Mouse (Mus musculus) hindbrain, postnatal 0 days (tissue): ENCODE measurements around the gene Endog. TPM values are rescaled to one million over a fixed set of nuclear protein-coding genes. Genes with fewer than 3 reads are reported as not detected.
A peak's percentile ranks its signal among the peaks of the same experiment; 100 is the strongest.
"Not testable (repeated sequence)": the region's sequence is repeated elsewhere in the genome, so short reads cannot be mapped to it uniquely, and the experiment has no call there.

Experiments
- ATAC-seq: fragments of 200-750 bp; cut with Nextera tagmentation; 2 replicates; pipeline ENCODE4 v1.8.0; 2017; ENCODE audit warnings: mild to moderate bottlenecking, moderate TSS enrichment, moderate library complexity
- DNase-seq: peaks from one replicate; pipeline ENCODE4 v3.0.0-alpha.2; 2015; ENCODE audit warnings: low spot score
- H3K27ac ChIP-seq: fragments of 300-500 bp; sonication (generic); 2 replicates; pipeline ENCODE4 v1.5.1; 2014; ENCODE audit warnings: mild to moderate bottlenecking
- H3K27me3 ChIP-seq: fragments of 300-500 bp; sonication (generic); 2 replicates; pipeline ENCODE4 v1.6.1; 2014; ENCODE audit warnings: low read length, mixed read lengths; ENCODE audit not compliant: insufficient read depth
- H3K36me3 ChIP-seq: fragments of 300-500 bp; sonication (generic); 2 replicates; pipeline ENCODE4 v1.6.1; 2014; ENCODE audit warnings: low read length, mixed read lengths; ENCODE audit not compliant: insufficient read depth
- H3K4me1 ChIP-seq: fragments of 300-500 bp; sonication (generic); 2 replicates; pipeline ENCODE4 v1.6.1; 2014; ENCODE audit warnings: antibody characterized with exemption, low read length, mixed read lengths; ENCODE audit not compliant: insufficient read depth
- H3K4me2 ChIP-seq: fragments of 300-500 bp; sonication (generic); 2 replicates; pipeline ENCODE4 v1.6.1; 2014; ENCODE audit warnings: low read depth, mild to moderate bottlenecking, low read length, moderate library complexity, mixed read lengths
- H3K4me3 ChIP-seq: fragments of 300-500 bp; sonication (generic); 2 replicates; pipeline ENCODE4 v1.5.1; 2014; ENCODE audit warnings: low read length
- H3K9ac ChIP-seq: fragments of 300-500 bp; sonication (generic); replicated peaks from 2 replicates; pipeline ENCODE4 v1.6.1; 2014; ENCODE audit warnings: mild to moderate bottlenecking, low read length, moderate library complexity, mixed read lengths
- H3K9me3 ChIP-seq: fragments of 300-500 bp; sonication (generic); 2 replicates; pipeline ENCODE4 v1.6.1; 2016; ENCODE audit warnings: low read length, mixed read lengths
- CTCF ChIP-seq: IDR thresholded peaks from 2 replicates; pipeline ENCODE4 v1.5.1; 2016; ENCODE audit warnings: antibody characterized with exemption, control low read depth, low read depth
- WGBS: fragments of 180-500 bp; shearing (Covaris S2); extraction: QIAGEN DNeasy Blood & Tissue Kit; methylation state at CpG from one replicate; pipeline ENCODE4 v1.1.7; 2014; 5-methylcytosine and 5-hydroxymethylcytosine counted together
- polyA plus RNA-seq: library from polyadenylated mRNA; unstranded; fragments of >200 nt; fragmentation: Nextera tagmentation; extraction: Ambion mirVana; gene quantifications from 2 replicates; pipeline ENCODE4 v1.2.1, GENCODE M21; 2015
- total RNA-seq: library from RNA; depleted of rRNA; stranded (reverse); fragments of >200 nt; gene quantifications from 2 replicates; pipeline ENCODE4 v1.2.3, GENCODE M21; 2014

The Endog gene
- total and polyA plus RNA-seq, 2 experiments from 2014 or later = 42.2 to 63.7 TPM

- Histone ChIP-seq H3K27me3 (no peaks in the 10 kb centered on the region), H3K4me2 (no peak overlapping the region), H3K36me3 (peaks cover 75% of the 10 kb centered on the region), H3K4me1 (no peaks in the 10 kb centered on the region), H3K4me3 (no peak overlapping the region), H3K9me3 (no peaks in the 10 kb centered on the region), H3K9ac (no peak overlapping the region), H3K27ac (no peak overlapping the region)
- TF ChIP-seq CTCF = no peak
- no peak for ATAC-seq
- no peak for DNase-seq
- WGBS = 97% methylated on average over 4 of the region's 4 CpGs
Observed at GRCm38 (mm10) chr2:30144436-30144835, 26.9 kb upstream of the Endog start.

- DNase-seq (no peak), ATAC-seq (no peak)
- H3K4me3 ChIP-seq = no peak overlapping the region
- H3K27ac ChIP-seq = no peak overlapping the region
- no peak overlapping the region for H3K4me2 ChIP-seq
- H3K27me3 ChIP-seq = no peaks in the 10 kb centered on the region
- peaks cover 68% of the 10 kb centered on the region for H3K36me3 ChIP-seq
- H3K4me1 ChIP-seq = no peaks in the 10 kb centered on the region
- H3K9me3 ChIP-seq = no peaks in the 10 kb centered on the region
- no peak overlapping the region for H3K9ac ChIP-seq
- WGBS = 88% methylated on average over 4 of the region's 4 CpGs
- no peak for TF ChIP-seq CTCF
Observed at GRCm38 (mm10) chr2:30147466-30147865, 23.8 kb upstream of the Endog start.

DNA sequence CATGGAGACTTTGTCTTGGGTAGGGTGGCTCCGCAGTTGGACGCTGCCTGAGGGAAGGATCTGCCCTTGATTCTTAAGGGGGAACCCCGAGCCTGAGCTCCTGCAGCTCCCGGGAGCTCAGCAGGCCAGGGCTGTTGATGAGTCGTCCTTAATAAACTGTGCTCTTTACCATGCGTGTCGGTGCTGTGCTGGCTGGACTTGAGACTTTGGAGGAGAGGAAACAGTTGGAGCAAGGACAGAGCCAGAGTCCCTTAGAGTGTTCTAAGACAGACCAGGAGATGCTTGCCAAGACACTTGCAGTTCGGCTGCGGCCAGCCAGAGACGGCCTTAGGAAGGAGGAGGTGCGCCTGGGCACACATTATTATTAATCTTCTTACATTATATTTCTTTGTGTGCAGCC is 19.5 kb upstream of the Endog start:
- Histone ChIP-seq H3K27me3 (no peaks in the 10 kb centered on the region), H3K36me3 (peaks cover 37% of the 10 kb centered on the region), H3K9me3 (no peaks in the 10 kb centered on the region), H3K9ac (no peak overlapping the region), H3K4me1 (no peaks in the 10 kb centered on the region), H3K27ac (no peak overlapping the region), H3K4me2 (no peak overlapping the region), H3K4me3 (no peak overlapping the region)
- DNase-seq = no peak
- no peak for TF ChIP-seq CTCF
- 76% methylated on average over 11 of the region's 11 CpGs for WGBS
- no peak for ATAC-seq

DNA sequence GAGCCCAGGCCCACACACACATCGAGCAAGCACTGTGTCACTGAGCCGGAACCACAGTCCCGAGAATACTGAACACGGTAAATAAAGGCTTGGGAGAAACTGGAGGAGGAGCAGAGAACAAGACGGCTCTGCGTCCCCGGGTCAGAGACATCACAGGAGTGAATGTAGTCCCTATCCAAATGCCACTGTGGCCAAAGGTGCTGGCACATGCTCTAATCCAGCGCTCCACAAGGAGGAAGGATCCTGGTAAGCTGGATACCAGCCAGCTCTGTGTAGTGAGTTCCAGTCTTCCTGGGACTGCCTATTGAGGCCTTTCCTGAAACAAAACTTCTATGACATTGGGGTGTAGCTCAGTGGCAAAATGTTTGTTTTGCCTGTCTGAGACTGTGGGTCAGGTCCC is 18.7 kb upstream of the Endog start:
- Histone ChIP-seq H3K9ac (no peak overlapping the region), H3K4me2 (no peak overlapping the region), H3K36me3 (peaks cover 29% of the 10 kb centered on the region), H3K4me1 (no peaks in the 10 kb centered on the region), H3K27ac (no peak overlapping the region), H3K4me3 (no peak overlapping the region), H3K9me3 (no peaks in the 10 kb centered on the region), H3K27me3 (no peaks in the 10 kb centered on the region)
- WGBS = 72% methylated on average over 8 of the region's 8 CpGs
- TF ChIP-seq CTCF = no peak
- no peak for ATAC-seq
- DNase-seq = no peak

- H3K4me2 ChIP-seq, H3K4me3 ChIP-seq, H3K4me1 ChIP-seq, H3K9ac ChIP-seq, H3K9me3 ChIP-seq, H3K27me3 ChIP-seq, H3K27ac ChIP-seq, H3K36me3 ChIP-seq, DNase-seq, ATAC-seq: not testable (repeated sequence)
- WGBS = 86% methylated on average over 8 of the region's 10 CpGs
Observed at GRCm38 (mm10) chr2:30159871-30160270, 11.4 kb upstream of the Endog start.

GRCm38 (mm10) chr2:30161809-30162208 is 9.5 kb upstream of the Endog start:
- peak; percentile 85 for DNase-seq
- no peak for ATAC-seq

GRCm38 (mm10) chr2:30164340-30164932 is 6.9 kb upstream of the Endog start:
- no peak for DNase-seq
- H3K9ac ChIP-seq = no peak overlapping the region
- no peaks in the 10 kb centered on the region for H3K27me3 ChIP-seq
- 47% methylated on average over 9 of the region's 9 CpGs for WGBS
- H3K9me3 ChIP-seq = no peaks in the 10 kb centered on the region
- ATAC-seq = peak; percentile 29; the same call in 1 of the 2 replicates
- H3K4me3 ChIP-seq = no peak overlapping the region
- no peak overlapping the region for H3K27ac ChIP-seq
- no peaks in the 10 kb centered on the region for H3K4me1 ChIP-seq
- H3K4me2 ChIP-seq = no peak overlapping the region
- TF ChIP-seq CTCF = no peak
- H3K36me3 ChIP-seq = no peaks in the 10 kb centered on the region

More at GRCm38 (mm10) chr2:30161809-30162208, 9.5 kb upstream of the Endog start:
- no peak overlapping the region for H3K4me2 ChIP-seq
- no peak overlapping the region for H3K27ac ChIP-seq
- no peaks in the 10 kb centered on the region for H3K36me3 ChIP-seq
- H3K4me1 ChIP-seq = no peaks in the 10 kb centered on the region
- no peak overlapping the region for H3K4me3 ChIP-seq
- H3K27me3 ChIP-seq = no peaks in the 10 kb centered on the region
- no peaks in the 10 kb centered on the region for H3K9me3 ChIP-seq
- H3K9ac ChIP-seq = no peak overlapping the region
- TF ChIP-seq CTCF = peak; percentile 77
